Mouse (Mus musculus) cortical plate, adult 2 months (tissue): ENCODE results near the gene Evi5.

ENCODE experiments used
- CTCF ChIP-seq: fragments of 200-500 bp; IDR thresholded peaks from 2 replicates; pipeline ENCODE4 v1.5.1; 2011; ENCODE audit warnings: mild to moderate bottlenecking, control low read depth, low read length; ENCODE audit not compliant: insufficient read depth; ENCODE audit errors: extremely low read depth
- POLR2A ChIP-seq: fragments of 200-500 bp; IDR thresholded peaks from 2 replicates; pipeline ENCODE4 v1.6.1; 2011; ENCODE audit warnings: mild to moderate bottlenecking, low read length, control low read depth; ENCODE audit not compliant: insufficient read depth; ENCODE audit errors: extremely low read depth

DNA sequence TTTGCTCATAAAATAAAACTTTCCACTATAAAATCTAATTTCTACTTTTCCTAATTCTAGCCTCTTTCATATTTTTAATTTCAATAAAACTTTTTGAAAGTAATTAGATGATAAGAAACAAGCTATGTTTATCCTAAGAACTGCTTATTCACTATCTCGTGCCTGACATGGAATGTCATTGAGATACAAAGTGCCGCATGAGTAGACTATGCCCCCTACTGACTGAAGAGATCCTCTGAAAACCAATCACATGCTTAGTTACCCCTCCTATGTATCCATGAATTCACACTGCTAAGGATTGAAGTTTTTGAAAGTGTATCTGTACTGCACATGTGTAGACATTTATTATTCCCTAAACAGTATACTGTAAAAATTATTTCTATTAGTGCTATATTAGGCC lies 81.0 kb downstream of the Evi5 start:
- no peak for TF ChIP-seq POLR2A
- no peak for TF ChIP-seq CTCF
